Mouse (Mus musculus) gastrocnemius, postnatal 10 days (tissue): ENCODE measurements at regions not wholly inside any gene's neighbourhood (a gene's known extent, or its start where the extent isn't known, plus 50 kb on each side); places are given as distances from the start of the nearest gene placed in this dataset.

Experiments
- DNase-seq: peaks from one replicate; pipeline ENCODE4 v3.0.0; 2021; ENCODE audit warnings: mixed read lengths

GRCm38 (mm10) chr12:16060461-16060860, 243.7 kb upstream of the Trib2 start:
- DNase-seq = no peak

DNA sequence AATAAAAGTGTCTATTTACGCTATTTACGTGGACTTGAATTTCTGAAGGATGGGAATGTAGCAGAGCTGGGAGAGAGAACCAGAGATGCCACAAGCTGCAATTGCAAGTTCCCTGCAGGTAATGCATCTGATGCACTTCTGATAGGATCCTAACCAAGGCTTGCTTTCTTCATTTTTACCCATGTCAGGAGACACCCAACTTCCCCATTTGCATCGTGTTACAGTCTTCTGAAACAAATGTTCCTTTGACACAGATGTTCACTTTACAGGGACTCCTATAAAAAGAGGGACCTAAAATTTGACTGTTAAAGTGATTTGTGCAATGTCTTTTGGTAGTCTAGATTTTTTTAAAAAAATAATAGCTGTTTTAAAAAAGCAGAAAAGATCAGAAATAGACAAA, 241.5 kb upstream of the Trib2 start:
- no peak for DNase-seq

- no peak for DNase-seq
Measured at GRCm38 (mm10) chr12:16056831-16057230, 240.1 kb upstream of the Trib2 start.

GRCm38 (mm10) chr12:16056216-16056615, 239.5 kb upstream of the Trib2 start:
- DNase-seq = no peak

DNA sequence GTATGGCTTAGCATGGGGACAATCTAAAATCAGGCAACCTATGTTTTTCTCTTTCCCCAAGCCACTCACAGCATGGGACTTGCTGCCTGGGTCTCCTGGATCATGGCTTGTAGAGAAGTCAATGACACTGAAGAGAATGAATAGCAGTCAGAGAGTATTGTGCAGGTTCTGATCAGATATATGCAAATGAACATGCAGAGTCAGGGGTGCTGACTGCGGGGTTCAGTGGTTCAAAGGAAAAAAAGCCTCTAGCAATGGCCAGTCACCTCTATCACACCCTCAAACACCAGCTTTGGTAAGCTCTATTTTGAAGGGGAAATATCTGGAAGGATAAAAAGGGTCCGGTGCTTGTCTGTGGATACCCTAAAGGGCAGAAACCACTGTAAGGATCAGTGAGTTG, 237.9 kb upstream of the Trib2 start:
- DNase-seq = no peak

GRCm38 (mm10) chr12:16053735-16054134, 237.0 kb upstream of the Trib2 start:
- DNase-seq = no peak

DNA sequence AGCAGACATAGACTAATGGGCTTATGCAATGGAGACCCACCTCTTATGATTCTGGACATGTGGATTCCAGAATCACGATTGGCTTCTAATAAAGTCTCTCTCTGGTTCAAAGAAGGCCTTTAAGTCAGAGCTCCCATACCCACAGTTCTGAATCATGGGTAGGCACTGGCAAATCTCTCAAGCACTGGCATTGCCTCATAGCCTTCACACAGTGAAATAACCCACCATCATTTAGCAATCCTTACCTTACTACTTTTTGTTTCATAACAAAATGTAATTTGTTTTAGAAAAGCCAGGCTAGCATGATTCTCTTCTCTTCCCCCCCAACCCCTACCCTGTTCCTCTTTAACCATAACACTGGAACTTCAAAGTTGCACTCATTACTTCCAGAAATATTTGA, 236.3 kb upstream of the Trib2 start:
- no peak for DNase-seq

GRCm38 (mm10) chr12:16052353-16052752, 235.6 kb upstream of the Trib2 start:
- DNase-seq = no peak

DNA sequence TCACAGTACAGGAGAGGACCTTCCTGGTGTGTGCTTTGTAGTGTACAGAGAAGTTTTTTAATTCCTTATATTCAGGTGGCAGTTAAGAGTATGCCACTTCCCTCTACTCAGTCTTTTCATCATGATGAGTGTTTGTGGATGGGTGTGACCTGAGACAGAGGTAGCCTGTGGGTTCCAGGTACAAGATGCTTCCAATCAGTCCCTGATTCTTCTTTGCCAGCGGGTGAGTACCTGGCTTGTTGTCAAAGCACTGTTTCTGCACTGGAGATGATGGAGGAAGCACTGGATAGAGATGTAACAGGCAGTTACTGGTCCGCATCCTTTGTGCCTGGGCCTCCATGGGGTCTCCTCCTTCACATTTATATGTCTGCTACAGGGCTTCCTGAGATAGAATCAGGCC, 234.7 kb upstream of the Trib2 start:
- DNase-seq = no peak

- DNase-seq = no peak
Measured at GRCm38 (mm10) chr12:16049545-16049944, 232.8 kb upstream of the Trib2 start.

DNA sequence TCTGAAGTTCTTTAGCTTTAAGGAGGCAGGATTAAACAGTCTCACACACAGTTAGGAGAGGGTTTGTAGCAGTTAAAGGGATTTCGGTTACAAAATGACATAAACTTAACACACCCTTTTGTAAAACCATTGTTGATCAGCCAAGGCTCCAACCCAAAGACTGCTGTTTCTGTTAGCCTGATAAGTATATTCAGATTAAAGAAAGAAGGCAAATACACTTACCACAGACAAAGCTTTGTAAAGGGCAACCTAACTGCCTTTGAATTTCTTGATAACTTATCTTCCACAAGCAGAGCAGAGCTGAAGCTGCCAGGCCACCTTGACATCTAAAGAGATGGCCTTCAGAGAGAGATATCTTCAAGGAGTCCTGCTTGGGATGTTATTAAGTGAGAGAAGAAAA, 229.9 kb upstream of the Trib2 start:
- no peak for DNase-seq

DNA sequence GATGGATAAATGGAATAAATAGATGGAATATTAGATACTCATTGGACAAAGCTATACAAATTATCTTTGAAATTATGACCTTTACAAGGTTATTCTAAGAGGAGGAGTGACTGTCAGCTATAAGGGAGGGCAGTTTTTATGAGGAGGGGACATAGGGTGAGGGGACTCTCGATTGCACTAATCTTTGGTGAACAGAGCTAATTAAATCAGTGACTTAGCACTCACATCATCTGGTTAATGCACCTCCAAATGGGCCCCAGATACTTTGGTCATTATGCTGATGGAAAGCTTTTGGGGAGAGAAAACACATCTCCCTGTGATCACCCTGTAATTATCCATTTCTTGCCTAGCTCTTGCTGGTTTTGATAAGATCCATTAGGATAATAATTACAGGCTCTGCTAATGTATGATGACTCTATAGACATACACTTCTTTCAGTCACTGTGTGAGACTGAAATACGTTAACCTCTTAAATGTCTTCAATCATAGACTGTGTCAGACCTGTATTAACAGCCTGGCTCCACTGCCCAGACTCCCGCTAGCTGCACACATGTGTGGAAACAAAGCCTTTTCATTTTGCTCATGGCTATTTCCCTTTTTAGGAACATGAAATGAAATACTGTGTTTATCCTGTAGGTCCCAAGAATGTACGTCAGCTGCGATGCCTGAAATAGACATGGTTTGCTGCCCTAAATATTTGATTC, 229.2 kb upstream of the Trib2 start:
- no peak for DNase-seq

- DNase-seq = no peak
Measured at GRCm38 (mm10) chr12:16043466-16044214, 226.9 kb upstream of the Trib2 start.

- DNase-seq = no peak
Measured at GRCm38 (mm10) chr12:16042362-16042761, 225.6 kb upstream of the Trib2 start.

GRCm38 (mm10) chr12:16041129-16041528, 224.4 kb upstream of the Trib2 start:
- DNase-seq = no peak

DNA sequence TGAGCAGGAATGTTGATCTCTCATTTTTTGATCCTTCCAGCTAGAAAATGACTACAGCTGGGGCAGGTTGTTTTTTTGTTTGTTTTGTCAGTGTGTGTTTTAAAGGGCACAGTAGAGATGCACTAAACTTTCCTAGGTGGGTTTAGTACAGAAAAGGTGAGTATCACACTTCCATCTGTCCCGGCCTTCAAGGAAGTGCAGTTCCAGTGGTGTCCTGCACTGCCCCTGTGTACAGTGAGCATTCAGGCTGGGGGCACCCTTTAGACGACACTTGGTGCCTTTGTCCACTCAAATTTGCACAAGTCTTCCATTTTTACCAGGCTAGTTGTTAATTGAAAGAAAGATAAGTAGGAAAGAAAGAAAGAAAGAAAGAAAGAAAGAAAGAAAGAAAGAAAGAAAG, 218.8 kb upstream of the Trib2 start:
- DNase-seq = no peak

DNA sequence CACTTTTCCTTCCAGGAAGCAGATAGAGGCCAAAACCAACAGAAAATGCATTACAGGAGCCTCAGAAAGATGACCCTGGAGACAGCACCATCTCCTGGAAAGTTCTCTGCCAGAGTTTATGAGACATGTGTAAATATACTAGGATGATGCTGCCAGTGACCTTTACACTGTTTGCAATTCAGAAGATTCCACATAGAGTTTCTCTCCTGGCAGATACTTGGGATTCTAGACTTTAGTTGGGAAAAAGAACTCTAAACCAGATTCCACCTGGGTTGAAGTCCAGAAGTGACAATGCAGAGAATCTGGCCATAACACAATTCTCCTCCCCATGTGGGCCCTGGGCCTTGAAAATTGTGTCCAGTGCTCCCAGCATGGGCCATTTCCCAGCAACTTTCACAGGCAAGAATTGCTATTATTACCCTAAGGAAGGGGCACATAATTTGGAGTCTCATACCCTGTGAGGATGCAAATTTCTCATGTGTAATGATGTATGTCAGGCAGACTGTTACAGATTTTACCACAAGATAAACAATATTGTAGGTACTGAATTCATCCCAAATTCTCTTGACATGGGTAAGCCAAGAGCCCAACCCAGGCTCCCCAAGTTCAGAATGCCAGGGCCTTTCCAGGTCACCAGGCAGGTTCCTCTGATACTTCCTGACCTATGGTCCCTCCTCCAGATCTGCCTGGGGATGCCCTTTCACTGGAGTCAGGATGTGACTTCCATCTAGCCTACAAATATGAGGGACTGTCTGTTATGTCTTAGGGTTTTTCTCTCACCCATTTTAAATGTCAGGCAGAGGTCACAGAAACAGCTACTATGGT, 218.2 kb upstream of the Trib2 start:
- no peak for DNase-seq

DNA sequence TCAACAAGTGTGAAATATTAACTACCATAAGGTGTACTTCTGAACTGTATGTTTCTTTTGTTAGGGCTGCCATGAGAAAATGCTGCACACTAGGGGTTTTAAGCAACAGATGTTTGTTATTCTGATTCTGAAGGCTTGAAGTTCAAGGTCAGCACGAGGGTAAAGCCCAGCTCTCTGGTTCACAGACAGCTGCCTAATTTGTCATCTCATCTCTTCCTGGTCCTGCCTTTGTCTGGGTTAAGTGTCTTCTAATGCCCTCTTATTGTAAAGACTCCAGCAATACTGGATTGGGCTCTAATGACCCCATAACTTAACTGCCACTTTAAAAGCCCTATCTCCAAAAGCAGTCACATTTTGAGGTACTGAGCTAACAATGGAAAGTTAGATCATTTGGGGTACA, 209.9 kb upstream of the Trib2 start:
- no peak for DNase-seq

DNA sequence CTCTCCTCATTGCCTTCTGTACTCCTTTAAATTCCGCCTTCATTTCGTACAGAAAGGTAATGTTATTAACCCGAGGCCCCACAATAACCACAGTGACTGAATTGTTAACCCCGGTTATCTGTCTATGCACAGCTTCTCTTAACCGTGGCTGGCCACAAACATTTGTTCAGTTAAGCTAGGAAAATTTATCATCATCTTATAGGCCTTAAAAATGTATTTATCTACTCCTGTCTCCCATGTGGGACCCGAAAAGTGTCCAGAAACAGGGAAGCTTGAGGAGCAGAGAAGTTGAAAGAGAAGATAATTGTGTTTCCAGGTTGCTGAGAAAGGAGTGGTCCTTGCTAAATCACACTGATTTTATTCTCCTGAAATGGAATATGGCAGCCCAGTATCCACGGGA, 206.6 kb upstream of the Trib2 start:
- no peak for DNase-seq

GRCm38 (mm10) chr12:16021202-16021821, 204.6 kb upstream of the Trib2 start:
- DNase-seq = no peak

GRCm38 (mm10) chr12:16018237-16018636, 201.5 kb upstream of the Trib2 start:
- DNase-seq = no peak

DNA sequence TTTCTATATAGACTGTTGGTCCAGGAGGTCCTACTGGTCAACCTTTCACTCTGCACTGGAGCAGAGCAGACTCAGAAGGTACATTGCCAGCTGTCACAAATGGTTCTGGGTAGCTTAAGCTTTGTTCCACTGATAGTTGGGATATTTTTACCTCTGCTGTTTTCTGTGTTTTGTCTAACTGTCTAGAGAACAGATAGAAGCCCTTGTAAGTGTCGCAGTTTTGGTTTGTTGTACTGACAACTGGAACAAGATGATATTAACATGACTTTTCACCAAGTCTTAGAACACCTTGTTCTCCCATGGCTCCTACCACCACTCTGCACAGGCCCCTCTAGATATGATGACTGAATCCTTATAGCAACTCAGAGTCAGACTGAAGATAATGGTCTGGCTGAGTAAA, 199.9 kb upstream of the Trib2 start:
- no peak for DNase-seq

GRCm38 (mm10) chr12:16015596-16015995, 198.9 kb upstream of the Trib2 start:
- DNase-seq = no peak
